Mouse (Mus musculus) large intestine, adult 2 months (tissue): ENCODE measurements around the gene Igdcc4. TPM values are rescaled to one million over a fixed set of nuclear protein-coding genes. Genes with fewer than 3 reads are reported as not detected.
"Not testable (repeated sequence)": the region's sequence is repeated elsewhere in the genome, so short reads cannot be mapped to it uniquely, and the experiment has no call there.

Experiments used
- DNase-seq: peaks from one replicate; pipeline ENCODE4 v3.0.0-alpha.2; 2012; ENCODE audit warnings: low read depth, low spot score
- WGBS: fragments of 180-500 bp; shearing (Covaris S2); methylation state at CpG from one replicate; pipeline ENCODE4 v1.1.7; 2018; 5-methylcytosine and 5-hydroxymethylcytosine counted together
- polyA plus RNA-seq: library from polyadenylated mRNA; depleted of rRNA; stranded (reverse); fragments of >200 nt; gene quantifications from 2 replicates; pipeline ENCODE4 v1.2.3, GENCODE M21; 2012; rRNA removed

The Igdcc4 gene
- 1.5 and 1.9 TPM in 2 replicates for polyA plus RNA-seq

- DNase-seq, result no peak
- 3% methylated on average over 51 of the region's 76 CpGs for WGBS
Observed at GRCm38 (mm10) chr9:65100991-65101685, at the start of gene Igdcc4. Gene Igdcc4, plus strand, starts transcription at chr9:65101486.

GRCm38 (mm10) chr9:65064251-65064650 is 37.0 kb upstream of the Igdcc4 start:
- DNase-seq, result no peak
- WGBS, result 90% methylated on average over 7 of the region's 7 CpGs

GRCm38 (mm10) chr9:65070587-65070986 is 30.7 kb upstream of the Igdcc4 start:
- 92% methylated on average over 3 of the region's 3 CpGs for WGBS
- DNase-seq, result no peak

GRCm38 (mm10) chr9:65073555-65073954 is 27.7 kb upstream of the Igdcc4 start:
- no peak for DNase-seq
- 83% methylated on average over 9 of the region's 9 CpGs for WGBS

- WGBS, result 86% methylated on average over 15 of the region's 15 CpGs
- no peak for DNase-seq
Observed at GRCm38 (mm10) chr9:65074251-65074650, 27.0 kb upstream of the Igdcc4 start.

GRCm38 (mm10) chr9:65074855-65075493 is 26.3 kb upstream of the Igdcc4 start:
- WGBS, result 84% methylated on average over 6 of the region's 6 CpGs
- no peak for DNase-seq

GRCm38 (mm10) chr9:65077536-65077935 is 23.8 kb upstream of the Igdcc4 start:
- WGBS, result 83% methylated on average over 5 of the region's 5 CpGs
- DNase-seq, result no peak

- DNase-seq, result not testable (repeated sequence)
- WGBS, result 93% methylated on average over 2 of the region's 2 CpGs
Observed at GRCm38 (mm10) chr9:65080141-65080540, 21.1 kb upstream of the Igdcc4 start.

- no peak for DNase-seq
- WGBS, result 82% methylated on average over 18 of the region's 18 CpGs
Observed at GRCm38 (mm10) chr9:65083075-65083765, 18.1 kb upstream of the Igdcc4 start.

- 46% methylated on average over 7 of the region's 7 CpGs for WGBS
Observed at GRCm38 (mm10) chr9:65084198-65084807, 17.0 kb upstream of the Igdcc4 start.

GRCm38 (mm10) chr9:65085270-65085669 is 16.0 kb upstream of the Igdcc4 start:
- WGBS, result 94% methylated on average over 1 of the region's 1 CpGs
- no peak for DNase-seq

More at GRCm38 (mm10) chr9:65084198-65084807, 17.0 kb upstream of the Igdcc4 start:
- DNase-seq, result no peak

GRCm38 (mm10) chr9:65086801-65087200 is 14.5 kb upstream of the Igdcc4 start:
- no peak for DNase-seq
- 53% methylated on average over 1 of the region's 1 CpGs for WGBS

GRCm38 (mm10) chr9:65087490-65087889 is 13.8 kb upstream of the Igdcc4 start:
- no peak for DNase-seq
- 45% methylated on average over 5 of the region's 5 CpGs for WGBS

GRCm38 (mm10) chr9:65094237-65094636 is 7.0 kb upstream of the Igdcc4 start:
- 56% methylated on average over 6 of the region's 6 CpGs for WGBS
- no peak for DNase-seq

- DNase-seq, result no peak
- WGBS, result under 1% methylated on average over 39 of the region's 39 CpGs
Observed at GRCm38 (mm10) chr9:65101686-65102376, 545 bp downstream of the Igdcc4 start.

GRCm38 (mm10) chr9:65102377-65103172 is 1.3 kb downstream of the Igdcc4 start:
- DNase-seq, result no peak
- WGBS, result 9% methylated on average over 36 of the region's 36 CpGs

- WGBS, result 41% methylated on average over 8 of the region's 8 CpGs
- DNase-seq, result no peak
Observed at GRCm38 (mm10) chr9:65103173-65103752, 2.0 kb downstream of the Igdcc4 start.

- DNase-seq, result no peak
- WGBS, result 27% methylated on average over 4 of the region's 4 CpGs
Observed at GRCm38 (mm10) chr9:65106821-65107220, 5.5 kb downstream of the Igdcc4 start.

- 33% methylated on average over 1 of the region's 1 CpGs for WGBS
- no peak for DNase-seq
Observed at GRCm38 (mm10) chr9:65107893-65108292, 6.6 kb downstream of the Igdcc4 start.
